Mouse (Mus musculus) cortical plate, adult 2 months (tissue): ENCODE measurements around the gene Tril. TPM values are rescaled to one million over a fixed set of nuclear protein-coding genes. Genes with fewer than 3 reads are reported as not detected.

Experiments used
- H3K27ac ChIP-seq: fragments of 200-500 bp; 2 replicates; pipeline ENCODE4 v1.5.1; 2012; ENCODE audit warnings: low read length, control low read depth, inconsistent platforms; ENCODE audit not compliant: insufficient read depth
- H3K4me1 ChIP-seq: fragments of 200-500 bp; 2 replicates; pipeline ENCODE4 v1.6.1; 2011; ENCODE audit warnings: low read length; ENCODE audit not compliant: control insufficient read depth, insufficient read depth
- H3K4me3 ChIP-seq: fragments of 200-500 bp; 2 replicates; pipeline ENCODE4 v1.5.1; 2011; ENCODE audit warnings: mild to moderate bottlenecking, low read length, control low read depth; ENCODE audit not compliant: insufficient read depth
- CTCF ChIP-seq: fragments of 200-500 bp; IDR thresholded peaks from 2 replicates; pipeline ENCODE4 v1.5.1; 2011; ENCODE audit warnings: mild to moderate bottlenecking, control low read depth, low read length; ENCODE audit not compliant: insufficient read depth; ENCODE audit errors: extremely low read depth
- POLR2A ChIP-seq: fragments of 200-500 bp; IDR thresholded peaks from 2 replicates; pipeline ENCODE4 v1.6.1; 2011; ENCODE audit warnings: mild to moderate bottlenecking, low read length, control low read depth; ENCODE audit not compliant: insufficient read depth; ENCODE audit errors: extremely low read depth
- polyA plus RNA-seq: library from polyadenylated mRNA; depleted of rRNA; stranded (reverse); fragments of >200 nt; gene quantifications from 2 replicates; pipeline ENCODE4 v1.2.3, GENCODE M21; 2012; rRNA removed

Tril gene
- polyA plus RNA-seq, 1 experiment = 27.7 TPM

- Histone ChIP-seq H3K4me3 (no peak overlapping the region), H3K27ac (no peak overlapping the region), H3K4me1 (no peaks in the 10 kb centered on the region)
- TF ChIP-seq POLR2A (no peak), CTCF (no peak)
Observed at GRCm38 (mm10) chr6:53766243-53766915, 54.3 kb downstream of the Tril start.

GRCm38 (mm10) chr6:53765731-53766130 is 54.9 kb downstream of the Tril start:
- no peaks in the 10 kb centered on the region for H3K4me1 ChIP-seq
- TF ChIP-seq CTCF (no peak), POLR2A (no peak)
- H3K4me3 ChIP-seq = no peak overlapping the region

More at GRCm38 (mm10) chr6:53765731-53766130, 54.9 kb downstream of the Tril start:
- no peak overlapping the region for H3K27ac ChIP-seq

Other genes with a start within 250 kb of the Tril start
- gene Cpvl, start 157.8 kb upstream of the Tril start, polyA plus RNA-seq = not detected in 2 replicates
- gene Chn2, start 218.7 kb upstream of the Tril start, polyA plus RNA-seq = 53.1 and 54.9 TPM in 2 replicates